Mouse (Mus musculus) retina, embryonic 14.5 days (tissue): ENCODE results near the gene Mr1.

Source experiments
- DNase-seq: peaks from one replicate; pipeline ENCODE4 v3.0.0-alpha.2; 2015; ENCODE audit warnings: low spot score

Gene Mr1

GRCm38 (mm10) chr1:155127429-155127934 lies 19.1 kb downstream of the Mr1 start:
- DNase-seq: no peak

DNA sequence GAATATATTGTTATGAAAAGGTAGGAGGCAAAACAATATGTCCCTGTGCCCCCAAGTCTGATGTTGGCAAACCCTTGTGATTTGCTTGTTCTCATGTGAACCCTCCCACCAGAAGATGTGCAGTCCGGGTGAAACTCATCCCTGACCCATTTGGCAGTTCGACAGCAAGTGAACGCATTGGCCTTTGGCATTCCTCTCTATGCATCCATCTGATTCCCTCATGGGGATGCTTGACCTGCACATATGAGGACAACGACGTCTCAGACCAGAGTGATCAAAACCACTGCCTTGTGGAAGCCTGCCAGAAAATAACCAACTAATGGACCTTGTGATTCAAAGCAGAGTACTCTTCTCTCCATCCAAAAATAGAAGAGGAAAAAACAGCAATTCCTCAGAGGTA lies 19.9 kb downstream of the Mr1 start:
- no peak for DNase-seq

DNA sequence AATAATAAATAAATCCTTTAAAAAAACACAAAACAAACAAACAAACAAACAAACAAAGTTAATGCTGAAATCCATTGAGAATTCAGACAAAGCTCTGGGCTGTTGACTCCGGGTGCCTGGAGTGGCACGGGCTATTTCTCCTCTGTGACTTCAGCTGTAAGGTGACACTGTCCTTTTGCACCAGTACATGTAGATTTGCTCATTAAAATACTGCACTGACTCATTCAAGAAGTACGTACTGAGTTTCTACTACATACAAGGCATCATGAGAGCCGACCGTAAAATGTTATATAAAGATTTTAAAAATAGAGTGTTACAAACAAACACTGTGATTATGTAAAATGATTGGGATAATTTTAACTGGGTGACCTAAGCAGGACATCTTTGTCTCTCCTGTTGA lies 22.2 kb downstream of the Mr1 start:
- no peak for DNase-seq

- no peak for DNase-seq
Measured at GRCm38 (mm10) chr1:155121977-155122939, 24.4 kb downstream of the Mr1 start.

- DNase-seq: no peak
Measured at GRCm38 (mm10) chr1:155119719-155120118, 26.9 kb downstream of the Mr1 start.

DNA sequence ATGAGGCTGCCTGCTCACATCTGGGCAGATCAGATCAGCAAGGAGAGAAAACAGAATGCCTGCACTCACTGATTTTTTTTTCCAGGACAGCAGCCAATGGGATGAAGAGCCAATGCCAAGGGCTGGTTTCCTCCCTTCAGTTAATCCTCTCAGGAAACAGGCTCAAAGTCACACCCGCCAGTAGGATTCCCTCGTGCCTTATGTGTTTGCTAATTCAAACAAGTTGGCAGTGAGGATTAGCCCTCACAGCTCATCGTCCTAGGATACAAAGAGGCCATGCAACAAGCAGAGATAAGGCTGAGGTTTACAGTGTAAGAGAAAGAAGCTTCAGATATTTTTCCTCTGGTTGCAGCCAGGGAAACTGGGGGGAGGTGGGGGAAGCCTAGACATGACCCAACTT lies 32.7 kb downstream of the Mr1 start:
- no peak for DNase-seq

DNA sequence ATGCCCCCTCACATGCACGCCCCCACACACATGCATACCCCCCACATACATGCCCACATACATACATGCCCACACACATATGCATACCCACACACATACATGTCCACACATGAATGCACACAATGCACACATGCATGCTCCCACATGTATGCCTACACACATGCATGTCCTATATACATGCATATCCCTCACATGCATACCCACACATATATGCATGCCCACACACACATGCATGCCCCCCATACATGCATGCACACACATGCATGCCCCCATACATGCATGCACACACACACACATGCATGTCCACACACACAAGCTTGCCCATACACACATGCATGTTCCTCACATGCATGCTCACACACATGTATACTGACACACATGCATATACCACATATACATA lies 33.7 kb downstream of the Mr1 start:
- DNase-seq: no peak

DNA sequence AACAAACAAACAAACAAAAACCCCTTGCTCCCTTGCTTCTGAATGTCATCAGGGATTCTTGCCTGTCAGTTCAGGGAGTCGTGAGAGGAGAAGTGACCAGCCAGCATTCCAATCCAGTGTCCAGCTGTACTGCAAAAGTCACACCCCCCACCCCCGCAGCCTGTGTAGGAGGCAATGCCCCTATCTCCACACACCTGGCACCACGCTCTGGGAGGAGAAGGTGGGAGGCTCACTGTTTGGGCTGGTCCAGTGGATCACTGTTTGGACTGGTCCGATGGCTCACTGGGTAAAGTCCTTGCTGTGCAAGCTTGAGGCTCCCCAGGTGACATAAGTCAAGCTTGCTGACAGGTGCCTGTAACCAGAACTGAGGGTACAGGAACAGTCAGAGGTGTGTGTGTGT lies 34.5 kb downstream of the Mr1 start:
- DNase-seq: no peak

DNA sequence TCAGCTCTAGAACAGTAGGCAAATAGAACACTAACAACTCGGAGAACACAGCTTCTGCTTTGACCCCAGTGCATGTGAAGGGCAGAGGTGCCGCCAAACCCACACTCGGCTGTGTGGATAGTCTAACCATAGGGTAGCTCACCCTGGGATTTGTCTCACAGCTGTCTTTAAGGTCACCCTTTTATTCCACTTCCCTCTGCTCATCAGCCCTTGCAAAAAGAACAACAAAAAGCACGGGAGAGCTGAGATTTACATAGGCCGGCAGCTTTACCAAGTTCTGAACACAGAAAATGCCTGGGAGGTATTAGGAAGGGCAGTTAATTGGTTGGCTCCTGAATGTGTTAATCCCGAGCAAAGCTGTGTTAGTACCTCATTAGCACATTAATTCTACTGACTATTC lies 35.1 kb downstream of the Mr1 start:
- no peak for DNase-seq

DNA sequence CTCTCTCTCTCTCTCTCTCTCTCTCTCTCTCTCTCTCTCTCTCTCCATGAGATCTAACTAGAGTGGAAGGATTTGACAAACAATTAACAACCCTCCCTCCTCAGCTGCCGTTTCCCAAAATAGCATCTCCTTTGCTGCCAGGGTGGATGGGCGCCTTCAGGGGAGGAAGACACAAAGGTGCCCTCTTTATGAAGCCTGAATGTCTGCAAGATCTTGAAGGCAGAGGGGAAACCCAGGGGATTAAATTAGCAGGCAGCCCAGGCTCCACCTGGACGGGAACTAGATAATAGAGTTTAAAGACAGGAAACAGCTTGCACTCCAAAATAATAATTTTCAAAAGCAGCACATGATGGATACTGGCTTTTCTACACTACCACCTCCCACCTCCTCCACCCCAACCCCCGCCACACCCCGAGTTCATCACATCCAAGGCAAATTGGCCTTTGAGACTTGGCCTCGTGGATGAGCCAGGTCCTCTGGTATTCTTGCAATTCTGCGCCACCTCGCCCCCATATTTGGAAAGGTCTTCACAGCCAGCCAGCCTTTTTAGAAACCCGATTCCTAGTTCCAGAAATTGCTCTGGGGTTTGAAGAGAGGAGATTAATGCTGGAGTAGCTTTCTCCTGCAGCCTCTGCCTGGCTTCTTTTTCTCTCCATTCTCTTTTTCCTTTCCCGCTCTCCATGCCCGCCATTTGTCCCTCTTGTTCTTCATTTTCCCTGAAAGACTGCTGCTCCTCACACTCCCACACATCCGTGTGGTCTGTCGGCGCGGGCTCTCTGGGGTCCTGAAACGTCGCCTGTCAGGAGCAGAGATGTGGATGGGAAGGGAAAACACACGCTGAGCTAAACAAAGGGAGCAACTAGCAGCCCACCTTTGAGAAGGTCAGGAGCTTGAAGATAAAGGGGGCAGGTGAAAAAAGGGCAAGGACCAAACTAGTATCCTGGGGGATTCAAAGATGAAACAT lies 36.9 kb downstream of the Mr1 start:
- DNase-seq: peak; percentile 32

- DNase-seq: peak; percentile 51
Measured at GRCm38 (mm10) chr1:155108412-155108811, 38.2 kb downstream of the Mr1 start.

GRCm38 (mm10) chr1:155107843-155108242 lies 38.8 kb downstream of the Mr1 start:
- DNase-seq: no peak

- DNase-seq: no peak
Measured at GRCm38 (mm10) chr1:155106310-155106709, 40.3 kb downstream of the Mr1 start.

DNA sequence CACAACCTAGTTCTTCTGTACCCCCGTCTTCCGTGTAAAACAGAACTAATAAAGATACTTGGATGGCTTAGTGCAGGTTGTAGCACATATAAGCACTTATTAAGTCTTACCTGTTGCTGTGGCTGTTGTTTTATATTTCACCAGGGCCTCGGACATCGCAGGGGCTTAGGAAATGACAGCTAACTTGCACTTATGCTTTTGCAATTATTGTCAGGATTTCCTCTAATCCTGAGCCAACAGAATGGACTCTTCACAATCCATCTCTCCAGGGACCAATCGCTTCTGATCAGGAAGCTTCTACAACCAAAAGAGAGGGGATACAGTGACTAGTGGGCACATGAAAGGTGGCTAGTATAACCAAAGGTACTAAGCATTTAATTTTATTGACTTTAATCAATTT lies 42.6 kb downstream of the Mr1 start:
- DNase-seq: no peak

GRCm38 (mm10) chr1:155102631-155103030 lies 44.0 kb downstream of the Mr1 start:
- DNase-seq: no peak

GRCm38 (mm10) chr1:155099280-155099848 lies 47.2 kb downstream of the Mr1 start, which contains the start of gene Ier5:
Ier5 (minus strand) TSS chr1:155099636.
- DNase-seq: peak; percentile 99

GRCm38 (mm10) chr1:155098486-155099279 lies 47.9 kb downstream of the Mr1 start:
- DNase-seq: peak; percentile 51

DNA sequence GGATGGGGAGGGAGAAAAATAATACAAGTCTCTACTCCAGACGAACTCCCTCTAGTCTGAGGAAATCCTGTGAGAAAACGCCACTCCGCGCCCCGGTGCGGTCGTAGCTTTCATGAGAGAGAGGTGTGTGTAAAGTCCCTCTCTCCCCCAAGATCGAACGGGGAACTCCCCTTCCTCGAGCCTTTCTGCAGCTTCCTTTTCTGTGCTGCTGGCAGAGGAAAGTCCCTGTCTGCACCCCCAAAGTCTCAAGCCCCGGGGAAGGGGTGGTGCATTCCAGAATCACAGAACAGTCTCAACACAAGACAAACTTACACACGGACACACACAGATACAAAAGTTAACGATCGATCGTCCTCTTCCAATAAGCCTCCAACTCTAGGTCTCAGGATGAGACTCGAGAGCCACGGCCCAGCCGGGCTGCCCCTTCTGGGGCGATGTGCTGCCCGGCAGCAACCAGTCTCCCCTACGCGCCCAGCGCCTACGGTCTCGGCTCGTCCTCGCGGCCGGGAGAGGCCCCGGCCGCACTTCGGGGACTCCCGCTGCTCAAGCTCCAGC lies 48.6 kb downstream of the Mr1 start:
- DNase-seq: peak; percentile 37

GRCm38 (mm10) chr1:155097354-155097753 lies 49.3 kb downstream of the Mr1 start:
- peak; percentile 23 for DNase-seq

- no peak for DNase-seq
Measured at GRCm38 (mm10) chr1:155096620-155097261, 49.9 kb downstream of the Mr1 start.
